Mouse (Mus musculus) bone marrow, adult 2 months (tissue): Measurements from ENCODE around the gene Nubpl.

Source experiments
- CTCF ChIP-seq: fragments of 200-500 bp; IDR thresholded peaks from 2 replicates; pipeline ENCODE4 v1.5.1; 2011; ENCODE audit warnings: low read length, control low read depth; ENCODE audit not compliant: control insufficient read depth, insufficient read depth
- POLR2A ChIP-seq: fragments of 200-500 bp; IDR thresholded peaks from 2 replicates; pipeline ENCODE4 v1.6.1; 2011; ENCODE audit warnings: low read depth, mild to moderate bottlenecking, control low read depth, low read length, borderline replicate concordance; ENCODE audit not compliant: control insufficient read depth

DNA sequence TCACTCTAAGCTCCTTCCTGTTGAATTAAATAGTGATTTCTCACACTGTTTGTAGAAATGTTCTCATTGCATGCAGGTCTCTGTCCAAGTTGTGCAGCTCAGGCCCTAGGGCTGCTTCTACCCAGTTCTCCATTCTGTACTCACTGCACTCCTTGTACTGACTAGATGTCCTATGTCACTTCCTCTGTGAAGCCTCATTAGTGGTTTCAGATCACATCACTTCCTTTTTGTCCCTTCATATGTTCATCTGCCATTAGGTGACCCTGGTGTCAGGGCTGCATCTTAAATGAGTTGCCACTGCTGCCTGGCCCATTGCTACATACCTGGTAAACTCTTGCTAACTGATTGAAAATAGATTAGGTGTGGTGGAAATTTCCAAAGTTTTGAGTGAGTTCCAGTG lies 22.7 kb downstream of the Nubpl start:
- no peak for TF ChIP-seq CTCF
- no peak for TF ChIP-seq POLR2A
